In genomic region chr7:73348585-73349124, GRCm38 (mm10) we compare ENCODE assay signal across 19 mouse cellular contexts. TPM values are rescaled to one million over a fixed set of nuclear protein-coding genes. Genes with fewer than 3 reads are reported as not detected.
A peak's percentile ranks its signal among the peaks of the same experiment; 100 is the strongest.
DNase-seq lines count a peak whose midpoint lies in the region; ATAC-seq and TF ChIP-seq lines count a peak whose summit lies in the region.
"Had no signal": no experiment of that assay in that cellular context is flagged by ENCODE, and none has a peak within 500 bp of the region (broad histone marks: within the 10 kb centered on the region; RNA-seq: fewer than 3 reads in every experiment).

No protein-coding gene starts in this region.

- H3K4me3 ChIP-seq in heart, embryonic 16.5 days (ENCODE audit: low read length): no peak overlapping the region
- H3K4me3 ChIP-seq in heart, embryonic 12.5 days: no peak overlapping the region
- H3K4me3 ChIP-seq in stomach, embryonic 15.5 days (replicated peaks): no peak overlapping the region
- H3K4me3 ChIP-seq in stomach, postnatal 0 days (ENCODE audit: low read depth, low read length): no peak overlapping the region
- no peak overlapping the region for H3K4me3 ChIP-seq in forebrain, embryonic 13.5 days
- no peak overlapping the region for H3K4me3 ChIP-seq in forebrain, embryonic 15.5 days
- H3K4me3 ChIP-seq: embryonic facial prominence, embryonic 13.5 days had no signal

- no peak overlapping the region for H3K27ac ChIP-seq in heart, embryonic 16.5 days (ENCODE audit: low read length)
- H3K27ac ChIP-seq in heart, embryonic 12.5 days (ENCODE audit: poor library complexity, severe bottlenecking): no peak overlapping the region
- no peak overlapping the region for H3K27ac ChIP-seq in stomach, embryonic 15.5 days
- no peak overlapping the region for H3K27ac ChIP-seq in stomach, postnatal 0 days (replicated peaks)
- no peak overlapping the region for H3K27ac ChIP-seq in forebrain, embryonic 13.5 days
- H3K27ac ChIP-seq in forebrain, embryonic 15.5 days (replicated peaks): no peak overlapping the region
- H3K27ac ChIP-seq: embryonic facial prominence, embryonic 13.5 days; hindbrain, postnatal 0 days; kidney, postnatal 0 days had no signal

- H3K9ac ChIP-seq in heart, embryonic 16.5 days (ENCODE audit: low read length): no peak overlapping the region
- H3K9ac ChIP-seq in heart, embryonic 12.5 days: no peak overlapping the region
- no peak overlapping the region for H3K9ac ChIP-seq in stomach, embryonic 15.5 days
- H3K9ac ChIP-seq in stomach, postnatal 0 days (ENCODE audit: low read length): no peak overlapping the region
- H3K9ac ChIP-seq in forebrain, embryonic 13.5 days: no peak overlapping the region
- no peak overlapping the region for H3K9ac ChIP-seq in forebrain, embryonic 15.5 days (replicated peaks)
- H3K9ac ChIP-seq: embryonic facial prominence, embryonic 13.5 days had no signal

- no peak for TF ChIP-seq CTCF in stomach, postnatal 0 days (IDR thresholded peaks at IDR 0.05; ENCODE audit: low read depth)

- no peaks in the 10 kb centered on the region for H3K9me3 ChIP-seq in heart, embryonic 16.5 days (replicated peaks; ENCODE audit: control insufficient read depth, low read length)
- no peaks in the 10 kb centered on the region for H3K9me3 ChIP-seq in heart, embryonic 12.5 days (replicated peaks)
- H3K9me3 ChIP-seq in stomach, embryonic 15.5 days: no peaks in the 10 kb centered on the region
- no peaks in the 10 kb centered on the region for H3K9me3 ChIP-seq in stomach, postnatal 0 days (ENCODE audit: control insufficient read depth, low read length)
- H3K9me3 ChIP-seq in forebrain, embryonic 13.5 days (replicated peaks): no peaks in the 10 kb centered on the region
- no peaks in the 10 kb centered on the region for H3K9me3 ChIP-seq in forebrain, embryonic 15.5 days
- H3K9me3 ChIP-seq: embryonic facial prominence, embryonic 13.5 days had no signal

- peaks cover 9% of the 10 kb centered on the region for H3K4me1 ChIP-seq in heart, embryonic 16.5 days (ENCODE audit: control insufficient read depth, insufficient read depth, low read length)
- 0 out of 2 replicates have a peak, but pooled peaks cover 6% of the 10 kb centered on the region for H3K4me1 ChIP-seq in heart, embryonic 12.5 days (replicated peaks)
- 0 out of 2 replicates have a peak, but pooled peaks cover 2% of the 10 kb centered on the region for H3K4me1 ChIP-seq in stomach, embryonic 15.5 days
- no peaks in the 10 kb centered on the region for H3K4me1 ChIP-seq in stomach, postnatal 0 days (replicated peaks; ENCODE audit: control insufficient read depth, insufficient read depth)
- H3K4me1 ChIP-seq in forebrain, embryonic 13.5 days: peaks cover 37% of the 10 kb centered on the region
- peaks cover 13% of the 10 kb centered on the region for H3K4me1 ChIP-seq in forebrain, embryonic 15.5 days

- no peak overlapping the region for H3K4me2 ChIP-seq in heart, embryonic 16.5 days (ENCODE audit: low read depth, low read length)
- H3K4me2 ChIP-seq in heart, embryonic 12.5 days: no peak overlapping the region
- H3K4me2 ChIP-seq in stomach, embryonic 15.5 days: no peak overlapping the region
- no peak overlapping the region for H3K4me2 ChIP-seq in stomach, postnatal 0 days (replicated peaks; ENCODE audit: low read depth)
- H3K4me2 ChIP-seq in forebrain, embryonic 13.5 days: no peak overlapping the region
- no peak overlapping the region for H3K4me2 ChIP-seq in forebrain, embryonic 15.5 days (replicated peaks)
- H3K4me2 ChIP-seq: embryonic facial prominence, embryonic 13.5 days had no signal

- 36% methylated on average over 10 of the region's 10 CpGs for WGBS in heart, embryonic 16.5 days
- WGBS in heart, embryonic 12.5 days: 38% methylated on average over 10 of the region's 10 CpGs
- WGBS in stomach, embryonic 15.5 days: 30% methylated on average over 10 of the region's 10 CpGs
- 29% methylated on average over 10 of the region's 10 CpGs for WGBS in stomach, postnatal 0 days
- WGBS in forebrain, embryonic 13.5 days: 49% methylated on average over 10 of the region's 10 CpGs
- 41% methylated on average over 10 of the region's 10 CpGs for WGBS in forebrain, embryonic 15.5 days

- H3K27me3 ChIP-seq in heart, embryonic 16.5 days (ENCODE audit: control insufficient read depth, insufficient read depth, low read length): 0 out of 2 replicates have a peak, but pooled peaks cover 5% of the 10 kb centered on the region
- H3K27me3 ChIP-seq in heart, embryonic 12.5 days (replicated peaks): 0 out of 2 replicates have a peak, but pooled peaks cover 11% of the 10 kb centered on the region
- H3K27me3 ChIP-seq in stomach, embryonic 15.5 days (replicated peaks): no peaks in the 10 kb centered on the region
- no peaks in the 10 kb centered on the region for H3K27me3 ChIP-seq in stomach, postnatal 0 days (ENCODE audit: control insufficient read depth, insufficient read depth, low read length)
- no peaks in the 10 kb centered on the region for H3K27me3 ChIP-seq in forebrain, embryonic 13.5 days
- H3K27me3 ChIP-seq in forebrain, embryonic 15.5 days: no peaks in the 10 kb centered on the region

- TF ChIP-seq EP300 in stomach, postnatal 0 days (optimal IDR thresholded peaks at IDR 0.05): no peak

- peak; percentile 79; the same call in 1 of the 2 replicates for ATAC-seq in heart, embryonic 16.5 days (replicated peaks; ENCODE audit: extremely low read depth, insufficient read depth, low FRiP score)
- no peak for ATAC-seq in heart, embryonic 12.5 days (ENCODE audit: insufficient number of reproducible peaks, low FRiP score)
- ATAC-seq in stomach, embryonic 15.5 days (ENCODE audit: insufficient read depth, low FRiP score, low read depth): peak; percentile 66; the same call in 1 of the 2 replicates
- no peak for ATAC-seq in stomach, postnatal 0 days (ENCODE audit: low FRiP score, low TSS enrichment)
- ATAC-seq in forebrain, embryonic 13.5 days: no peak
- ATAC-seq in forebrain, embryonic 15.5 days (replicated peaks): no peak
- ATAC-seq: hindbrain, postnatal 0 days; lung, postnatal 0 days; midbrain, embryonic 16.5 days had no signal

- peak; percentile 43 for DNase-seq in embryo, embryonic 11 days
- no peak for DNase-seq in embryo, embryonic 10.5 days (ENCODE audit: low spot score)
- no peak for DNase-seq in stomach, postnatal 0 days (ENCODE audit: low spot score)
- DNase-seq: adrenal gland, adult 2 months; cerebellum, adult 9-10 months; heart, postnatal 10 days; kidney, adult 18-20 months; liver; thymus, adult 18-20 months had no signal

- H3K36me3 ChIP-seq in heart, embryonic 16.5 days (ENCODE audit: control insufficient read depth, insufficient read depth): no peaks in the 10 kb centered on the region
- H3K36me3 ChIP-seq in heart, embryonic 12.5 days: no peaks in the 10 kb centered on the region
- H3K36me3 ChIP-seq in stomach, embryonic 15.5 days: no peaks in the 10 kb centered on the region
- H3K36me3 ChIP-seq in stomach, postnatal 0 days (ENCODE audit: control insufficient read depth, insufficient read depth, low read length): no peaks in the 10 kb centered on the region
- no peaks in the 10 kb centered on the region for H3K36me3 ChIP-seq in forebrain, embryonic 13.5 days (ENCODE audit: poor library complexity, severe bottlenecking)
- H3K36me3 ChIP-seq in forebrain, embryonic 15.5 days: no peaks in the 10 kb centered on the region
- H3K36me3 ChIP-seq: embryonic facial prominence, embryonic 13.5 days had no signal

RNA-seq across cellular contexts. Expression of gene Rgma, which starts 26.7 kb away (rescaled TPM):
- polyA plus RNA-seq in heart, embryonic 16.5 days (2015; fragmentation: Nextera tagmentation; extraction: Ambion mirVana): 3.6 and 4.4 TPM in 2 replicates
- 3.5 and 3.7 TPM in 2 replicates for polyA plus RNA-seq in heart, embryonic 12.5 days (2016; fragmentation: Nextera tagmentation; extraction: Ambion mirVana)
- polyA plus RNA-seq in stomach, embryonic 15.5 days (2015; fragmentation: Nextera tagmentation; extraction: Ambion mirVana): 12.1 and 14.9 TPM in 2 replicates
- polyA plus RNA-seq in stomach, postnatal 0 days (2015; fragmentation: Nextera tagmentation; extraction: Ambion mirVana): 4.5 and 5.7 TPM in 2 replicates
- 24.7 and 27.6 TPM in 2 replicates for polyA plus RNA-seq in forebrain, embryonic 13.5 days (2015; fragmentation: Nextera tagmentation; extraction: Ambion mirVana)
- polyA plus RNA-seq in forebrain, embryonic 15.5 days (2015; fragmentation: Nextera tagmentation; extraction: Ambion mirVana): 20.3 and 25.2 TPM in 2 replicates

Comparison
In these comparisons a context has a peak if more than half of its experiments do, and no peak if none do; other contexts are left out.
1. ATAC-seq: peak in heart, embryonic 16.5 days (single experiment) and stomach, embryonic 15.5 days (single experiment); none in heart, embryonic 12.5 days (single experiment), stomach, postnatal 0 days (single experiment), forebrain, embryonic 13.5 days (single experiment) and forebrain, embryonic 15.5 days (single experiment).